Mouse (Mus musculus) CH12.LX (cell line): ENCODE measurements around the gene Fam222b. TPM values are rescaled to one million over a fixed set of nuclear protein-coding genes. Genes with fewer than 3 reads are reported as not detected.

Source experiments
- DNase-seq: peaks from one replicate; pipeline ENCODE4 v3.0.0-alpha.2; 2013; ENCODE audit errors: extremely low read depth
- H3K27ac ChIP-seq: 2 replicates; pipeline ENCODE4 v1.5.1; 2012; ENCODE audit warnings: low read depth, mild to moderate bottlenecking, control low read depth, moderate library complexity; ENCODE audit not compliant: insufficient read depth
- H3K27me3 ChIP-seq: replicated peaks from 2 replicates; pipeline ENCODE3; 2012; ENCODE audit warnings: inconsistent platforms
- H3K36me3 ChIP-seq, 2 experiments: replicated peaks in 1 of 2; 2 replicates each; pipeline versions ENCODE3 to v1.6.1; 2012; ENCODE audit warnings: inconsistent platforms in 1 of 2, low read length in 1 of 2, mild to moderate bottlenecking in 1 of 2, mixed read lengths in 1 of 2, moderate library complexity in 1 of 2; ENCODE audit not compliant: control insufficient read depth in 1 of 2, insufficient read depth in 1 of 2
- H3K4me1 ChIP-seq, 2 experiments: 2 replicates each; pipeline ENCODE4 v1.6.1; 2012; ENCODE audit warnings: inconsistent platforms in 1 of 2, moderate library complexity in 1 of 2; ENCODE audit not compliant: insufficient read depth in 2 of 2, control insufficient read depth in 1 of 2
- H3K4me2 ChIP-seq: 2 replicates; pipeline ENCODE4 v1.6.1; 2012; ENCODE audit warnings: low read depth, mild to moderate bottlenecking, control low read depth; ENCODE audit not compliant: poor library complexity, insufficient read depth, severe bottlenecking
- H3K4me3 ChIP-seq, 3 experiments: fragments of 150-350 bp in 1 of 3; sonication (generic) in 1 of 3; replicated peaks in 1 of 3; 2 replicates each; pipeline versions ENCODE3 to v1.5.1; 2011 to 2012; ENCODE audit warnings: low read depth in 2 of 3, low read length in 2 of 3, mild to moderate bottlenecking in 2 of 3, moderate library complexity in 2 of 3, control low read depth in 1 of 3, improper control_type of control experiment in 1 of 3, inconsistent platforms in 1 of 3, mixed read lengths in 1 of 3; ENCODE audit not compliant: poor library complexity in 1 of 3
- H3K79me2 ChIP-seq: replicated peaks from 2 replicates; pipeline ENCODE4 v1.6.1; 2012; ENCODE audit warnings: mild to moderate bottlenecking, moderate library complexity; ENCODE audit not compliant: control insufficient read depth, poor library complexity, insufficient read depth, severe bottlenecking; ENCODE audit errors: extremely low read depth
- H3K9ac ChIP-seq: 2 replicates; pipeline ENCODE4 v1.6.1; 2012; ENCODE audit warnings: low read depth, mild to moderate bottlenecking, control low read depth, moderate library complexity; ENCODE audit not compliant: insufficient read depth
- H3K9me3 ChIP-seq: replicated peaks from 2 replicates; pipeline ENCODE3; 2012; ENCODE audit warnings: low read length, inconsistent platforms, mixed read lengths
- CHD2 ChIP-seq: IDR thresholded peaks from 2 replicates; pipeline ENCODE4 v1.6.1; 2011; ENCODE audit warnings: low read length, improper control_type of control experiment
- CTCF ChIP-seq, 2 experiments: IDR thresholded peaks in 1 of 2; conservative IDR thresholded peaks in 1 of 2; 2 replicates each; pipeline ENCODE4 v1.5.1; 2011 to 2012; ENCODE audit warnings: low read depth in 2 of 2, low read length in 2 of 2, improper control_type of control experiment in 1 of 2, inconsistent platforms in 1 of 2, mild to moderate bottlenecking in 1 of 2, moderate library complexity in 1 of 2
- E2F4 ChIP-seq: IDR thresholded peaks from 2 replicates; pipeline ENCODE4 v1.6.1; 2011; ENCODE audit warnings: low read depth, low read length, improper control_type of control experiment; ENCODE audit not compliant: insufficient replicate concordance
- GABPA ChIP-seq: IDR thresholded peaks from 2 replicates; pipeline ENCODE4 v1.6.1; 2012; ENCODE audit warnings: low read depth, low read length, improper control_type of control experiment, inconsistent platforms; ENCODE audit not compliant: insufficient replicate concordance
- IRF4 ChIP-seq: IDR thresholded peaks from 2 replicates; pipeline ENCODE4 v1.6.1; 2014; ENCODE audit warnings: low read depth, mild to moderate bottlenecking, inconsistent platforms, low read length, improper control_type of control experiment
- KAT2A ChIP-seq: IDR thresholded peaks from 2 replicates; pipeline ENCODE4 v1.6.1; 2012; ENCODE audit warnings: low read length, improper control_type of control experiment, inconsistent platforms; ENCODE audit not compliant: insufficient replicate concordance
- MAZ ChIP-seq: IDR thresholded peaks from 2 replicates; pipeline ENCODE4 v1.6.1; 2012; ENCODE audit warnings: low read depth, mild to moderate bottlenecking, inconsistent platforms, low read length, improper control_type of control experiment, moderate library complexity
- MEF2A ChIP-seq: IDR thresholded peaks from 2 replicates; pipeline ENCODE4 v1.6.1; 2014; ENCODE audit warnings: low read depth, mild to moderate bottlenecking, inconsistent platforms, low read length, improper control_type of control experiment, borderline replicate concordance
- NELFE ChIP-seq: IDR thresholded peaks from 2 replicates; pipeline ENCODE4 v1.6.1; 2011; ENCODE audit warnings: low read depth, low read length, improper control_type of control experiment
- POLR2A ChIP-seq: IDR thresholded peaks from 2 replicates; pipeline ENCODE4 v1.6.1; 2011; ENCODE audit warnings: low read depth, mild to moderate bottlenecking, improper control_type of control experiment, low read length
- SIN3A ChIP-seq: IDR thresholded peaks from 2 replicates; pipeline ENCODE4 v1.6.1; 2012; ENCODE audit warnings: low read length, improper control_type of control experiment, inconsistent platforms
- TBP ChIP-seq: conservative IDR thresholded peaks from 2 replicates; pipeline ENCODE4 v1.6.1; 2011; ENCODE audit warnings: low read depth, low read length, improper control_type of control experiment
- UBTF ChIP-seq: IDR thresholded peaks from 2 replicates; pipeline ENCODE4 v1.6.1; 2012; ENCODE audit warnings: low read depth, mild to moderate bottlenecking, inconsistent platforms, low read length, improper control_type of control experiment, moderate library complexity
- USF2 ChIP-seq: conservative IDR thresholded peaks from 2 replicates; pipeline ENCODE4 v1.6.1; 2011; ENCODE audit warnings: low read depth, low read length, improper control_type of control experiment
- ZMIZ1 ChIP-seq: IDR thresholded peaks from 2 replicates; pipeline ENCODE4 v1.6.1; 2012; ENCODE audit warnings: low read depth, mild to moderate bottlenecking, inconsistent platforms, low read length, improper control_type of control experiment
- dilution Hi-C: fragments of 300-500 bp; cut with MboI; formaldehyde crosslinking; loops from 2 replicates; pipeline ENCODE4 v1.14.3; 2020; ENCODE audit warnings: low sequenced_read_pairs; ENCODE audit not compliant: extremely low pct_unique_long_range_greater_than_20kb, extremely low pct_ligation_motif_present
- in situ Hi-C: fragments of 300-500 bp; cut with MboI; formaldehyde crosslinking; loops from 3 replicates; pipeline ENCODE4 v1.14.3; 2019; ENCODE audit warnings: low sequenced_read_pairs, low pct_ligation_motif_present, low pct_unique_long_range_greater_than_20kb, mixed read lengths
- polyA plus RNA-seq: library from polyadenylated mRNA; unstranded; fragments of >175 nt; gene quantifications from 2 replicates; pipeline ENCODE4 v1.2.1, GENCODE M21; 2012; ENCODE audit warnings: low read depth; ENCODE audit not compliant: insufficient read length
- total RNA-seq, 2 experiments: library from RNA; depleted of rRNA; stranded (reverse); fragments of 300-350 nt in 1 of 2; fragments of >200 nt in 1 of 2; gene quantifications; 2 replicates each; pipeline ENCODE4 v1.2.3; 2012 to 2014

Gene Fam222b
- total and polyA plus RNA-seq, 3 experiments: 5.9 to 34.4 (median 8.7) TPM

DNA sequence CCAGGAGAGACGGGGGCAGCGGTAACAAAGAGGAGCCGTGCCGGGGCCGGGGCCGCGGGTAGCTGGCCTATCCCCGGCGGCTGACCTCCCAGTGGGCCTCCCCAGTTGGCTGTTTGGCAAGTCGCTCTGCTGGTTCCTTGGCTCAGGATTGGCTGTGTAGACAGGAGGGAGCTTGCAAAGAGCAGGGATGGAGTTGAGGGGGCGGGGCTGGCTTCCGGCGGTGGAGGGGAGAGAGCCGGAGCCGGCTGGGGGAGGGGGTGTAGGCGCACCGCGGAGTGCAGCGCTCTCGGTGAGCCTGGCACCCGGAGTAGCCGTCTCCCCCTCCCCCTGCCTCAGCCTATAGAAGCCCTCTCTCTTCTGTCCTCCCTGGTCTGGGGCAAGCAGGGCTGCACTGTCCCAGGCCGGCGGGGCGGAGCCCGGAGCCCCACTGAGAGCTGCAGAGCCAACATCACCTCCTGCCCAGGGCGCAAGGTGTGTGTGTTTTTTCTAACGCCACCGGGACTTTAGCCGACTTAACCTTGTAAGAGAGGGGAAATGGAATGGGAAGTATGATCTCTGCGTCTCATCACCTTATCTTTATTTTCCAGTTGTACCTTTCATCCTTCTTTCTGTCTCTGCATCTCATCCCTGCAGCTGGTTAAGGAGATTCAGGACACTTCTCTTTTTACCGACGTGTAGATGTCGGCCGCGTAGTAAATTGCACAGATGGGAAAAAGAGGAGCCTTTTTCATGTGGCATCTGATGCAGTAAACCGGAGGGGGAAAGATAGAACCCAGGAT, 21.1 kb downstream of the Fam222b start:
- H3K27ac ChIP-seq: no peak overlapping the region
- peaks cover 7 to 74% of the 10 kb centered on the region in 2 experiments for H3K4me1 ChIP-seq
- dilution Hi-C loops: no loop called here

GRCm38 (mm10) chr11:78116146-78116410, 21.6 kb downstream of the Fam222b start:
- Histone ChIP-seq H3K27me3 (no peaks in the 10 kb centered on the region), H3K4me1 (peaks cover 7 to 73% of the 10 kb centered on the region in 2 experiments)
- dilution Hi-C loops: no loop called here

More for the DNA sequence above, 21.1 kb downstream of the Fam222b start:
- Histone ChIP-seq H3K4me3 (peak overlapping the region; percentile 6 to 60 (median 43)), H3K9ac (peak overlapping the region; percentile 10), H3K27me3 (no peaks in the 10 kb centered on the region)
- 0 out of 2 replicates have a peak, but pooled peaks have one; percentile 32 for TF ChIP-seq UBTF
- TF ChIP-seq KAT2A: no peak
- TF ChIP-seq SIN3A: peak; percentile 52; the same call in 1 of the 2 replicates
- TF ChIP-seq MAZ: peak; percentile 68; the same call in 1 of the 2 replicates
- no peak for TF ChIP-seq E2F4
- TF ChIP-seq IRF4: no peak; the same call in 1 of the 2 replicates
- peak; percentile 80 for TF ChIP-seq CHD2
- 0 out of 2 replicates have a peak, but pooled peaks have one; percentile 24 for TF ChIP-seq POLR2A
- TF ChIP-seq, all 38 proteins: peak for 5
- H3K9me3 ChIP-seq: no peaks in the 10 kb centered on the region
- in situ Hi-C loops: no loop called here
- peak; percentile 76 for DNase-seq
- peaks cover 7 to 54% of the 10 kb centered on the region in 2 experiments for H3K36me3 ChIP-seq
- H3K4me2 ChIP-seq: peak overlapping the region; percentile 68
- H3K79me2 ChIP-seq: peaks cover 72% of the 10 kb centered on the region

DNA sequence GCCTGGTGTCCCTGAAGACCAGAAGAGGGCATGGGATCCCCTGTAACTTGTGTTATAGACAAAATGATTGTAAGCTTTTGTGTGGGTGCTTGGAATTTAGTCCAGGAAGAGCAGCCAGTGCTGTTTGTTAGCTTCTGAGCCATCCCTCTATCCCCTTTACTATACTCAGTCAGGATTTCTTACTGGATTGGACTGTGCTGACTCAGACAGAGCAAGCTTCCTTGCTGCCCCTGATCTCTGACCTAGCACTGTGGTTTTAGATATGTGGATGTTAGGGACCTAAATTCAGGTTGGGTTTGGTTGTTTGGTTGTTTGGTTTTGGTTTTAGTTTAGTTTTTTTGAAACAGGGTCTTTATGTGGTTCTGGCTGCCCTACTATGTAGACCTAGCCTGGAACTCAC, 24.0 kb downstream of the Fam222b start:
- DNase-seq: no peak

More at GRCm38 (mm10) chr11:78116146-78116410, 21.6 kb downstream of the Fam222b start:
- H3K27ac ChIP-seq: no peak overlapping the region
- peak overlapping the region in 1 of 3 experiments; percentile 6 for H3K4me3 ChIP-seq
- H3K9ac ChIP-seq: peak overlapping the region; percentile 10; the same call in 1 of the 2 replicates
- in situ Hi-C loops: no loop called here
- TF ChIP-seq GABPA (no peak), KAT2A (no peak), NELFE (no peak), MEF2A (no peak), CTCF (conservative IDR thresholded peaks at IDR 0.05 in 1 of 2, IDR thresholded peaks at IDR 0.05 in 1 of 2; ENCODE audit: low read depth in 2 of 2, low read length in 2 of 2) (no peak), UBTF (no peak), USF2 (no peak), TBP (no peak), CHD2 (no peak)
- DNase-seq: no peak
- peaks cover 76% of the 10 kb centered on the region for H3K79me2 ChIP-seq
- H3K36me3 ChIP-seq: peaks cover 7 to 54% of the 10 kb centered on the region in 2 experiments
- peak overlapping the region; percentile 68 for H3K4me2 ChIP-seq
- no peaks in the 10 kb centered on the region for H3K9me3 ChIP-seq

More for the DNA sequence above, 24.0 kb downstream of the Fam222b start:
- no peak overlapping the region for H3K27ac ChIP-seq
- dilution Hi-C loops: no loop called here
- in situ Hi-C loops: no loop called here
- peaks cover 69% of the 10 kb centered on the region for H3K79me2 ChIP-seq
- no peak for TF ChIP-seq ZMIZ1
- H3K9me3 ChIP-seq: no peaks in the 10 kb centered on the region
- H3K36me3 ChIP-seq: peaks cover 4 to 52% of the 10 kb centered on the region in 2 experiments
- H3K4me2 ChIP-seq: no peak overlapping the region
- peaks cover 5 to 53% of the 10 kb centered on the region in 2 experiments for H3K4me1 ChIP-seq
- H3K27me3 ChIP-seq: no peaks in the 10 kb centered on the region
- H3K9ac ChIP-seq: no peak overlapping the region
- no peak overlapping the region for H3K4me3 ChIP-seq
